Mouse (Mus musculus): ENCODE measurements around the gene Cd276. TPM values are rescaled to one million over a fixed set of nuclear protein-coding genes. Genes with fewer than 3 reads are reported as not detected.
A peak's percentile ranks its signal among the peaks of the same experiment; 100 is the strongest.
"Not testable (repeated sequence)": the region's sequence is repeated elsewhere in the genome, so short reads cannot be mapped to it uniquely, and the experiment has no call there.

Gene Cd276
- polyA plus RNA-seq, 1 experiment from 2014 or later: 10.7 TPM

- Histone ChIP-seq H3K9me3 (ENCODE audit: low read length) (no peaks in the 10 kb centered on the region), H3K27ac (ENCODE audit: low read length) (peak within 1 kb of the TSS; percentile 97), H3K9ac (replicated peaks; ENCODE audit: low read depth) (peak within 1 kb of the TSS; percentile 94), H3K4me2 (replicated peaks; ENCODE audit: low read depth, low read length) (peak within 1 kb of the TSS; percentile 66), H3K27me3 (replicated peaks; ENCODE audit: insufficient read depth, low read length) (no peaks in the 10 kb centered on the region), H3K4me3 (ENCODE audit: low read depth, low read length) (peak within 1 kb of the TSS; percentile 72), H3K4me1 (ENCODE audit: insufficient read depth, low read depth, low read length) (no peaks in the 10 kb centered on the region), H3K36me3 (ENCODE audit: insufficient read depth, low read length) (no peaks in the 10 kb centered on the region)
- TF ChIP-seq CTCF (IDR thresholded peaks at IDR 0.05) (no peak), EP300 (IDR thresholded peaks at IDR 0.05) (peak; percentile 46; the same call in 1 of the 2 replicates)
- WGBS: 3% methylated on average over 30 of the region's 56 CpGs
- DNase-seq (ENCODE audit: low spot score): peak; percentile 99
- ATAC-seq: peak; percentile 99
Measured at GRCm38 (mm10) chr9:58581958-58582540, 26.8 kb upstream of the Cd276 start, which contains the start of gene Nptn. Gene Nptn, plus strand, starts transcription at chr9:58582240.

GRCm38 (mm10) chr9:58581283-58581930 is 26.2 kb upstream of the Cd276 start:
- Histone ChIP-seq H3K4me2 (replicated peaks; ENCODE audit: low read depth, low read length) (peak overlapping the region; percentile 66), H3K4me3 (ENCODE audit: low read depth, low read length) (peak overlapping the region; percentile 32), H3K9ac (replicated peaks; ENCODE audit: low read depth) (peak overlapping the region; percentile 52), H3K27me3 (replicated peaks; ENCODE audit: insufficient read depth, low read length) (no peaks in the 10 kb centered on the region), H3K36me3 (ENCODE audit: insufficient read depth, low read length) (no peaks in the 10 kb centered on the region), H3K27ac (ENCODE audit: low read length) (peak overlapping the region; percentile 92), H3K4me1 (ENCODE audit: insufficient read depth, low read depth, low read length) (no peaks in the 10 kb centered on the region), H3K9me3 (ENCODE audit: low read length) (no peaks in the 10 kb centered on the region)
- peak; percentile 1; the same call in 1 of the 2 replicates for ATAC-seq
- TF ChIP-seq CTCF (IDR thresholded peaks at IDR 0.05): peak; percentile 25
- no peak for TF ChIP-seq EP300 (IDR thresholded peaks at IDR 0.05)
- no peak for DNase-seq (ENCODE audit: low spot score)
- 22% methylated on average over 8 of the region's 8 CpGs for WGBS

- H3K9ac ChIP-seq (replicated peaks; ENCODE audit: low read depth); H3K36me3 ChIP-seq (ENCODE audit: insufficient read depth, low read length); H3K27me3 ChIP-seq (replicated peaks; ENCODE audit: insufficient read depth, low read length); ATAC-seq; H3K4me1 ChIP-seq (ENCODE audit: insufficient read depth, low read depth, low read length); H3K9me3 ChIP-seq (ENCODE audit: low read length); H3K4me2 ChIP-seq (replicated peaks; ENCODE audit: low read depth, low read length); H3K4me3 ChIP-seq (ENCODE audit: low read depth, low read length): not testable (repeated sequence)
- DNase-seq (ENCODE audit: low spot score): peak; percentile 24
- peak; percentile 23; the same call in 1 of the 2 replicates for TF ChIP-seq CTCF (IDR thresholded peaks at IDR 0.05)
- H3K27ac ChIP-seq (ENCODE audit: low read length): 0 out of 2 replicates have a peak overlapping the region, but pooled peaks have one; percentile 92
- WGBS: 88% methylated on average over 8 of the region's 10 CpGs
Measured at GRCm38 (mm10) chr9:58580453-58581195, 25.4 kb upstream of the Cd276 start.

- H3K27me3 ChIP-seq (replicated peaks; ENCODE audit: insufficient read depth, low read length): no peaks in the 10 kb centered on the region
- H3K9me3 ChIP-seq (ENCODE audit: low read length): no peaks in the 10 kb centered on the region
- H3K36me3 ChIP-seq (ENCODE audit: insufficient read depth, low read length): no peaks in the 10 kb centered on the region
- H3K4me2 ChIP-seq (replicated peaks; ENCODE audit: low read depth, low read length): no peak overlapping the region
- H3K9ac ChIP-seq (replicated peaks; ENCODE audit: low read depth): no peak overlapping the region
- no peaks in the 10 kb centered on the region for H3K4me1 ChIP-seq (ENCODE audit: insufficient read depth, low read depth, low read length)
- ATAC-seq (no peak), DNase-seq (ENCODE audit: low spot score) (peak; percentile 94)
- no peak overlapping the region for H3K27ac ChIP-seq (ENCODE audit: low read length)
- WGBS: 4% methylated on average over 3 of the region's 3 CpGs
- 0 out of 2 replicates have a peak, but pooled peaks have one; percentile 26 for TF ChIP-seq EP300 (IDR thresholded peaks at IDR 0.05)
- TF ChIP-seq CTCF (IDR thresholded peaks at IDR 0.05): peak; percentile 99
- H3K4me3 ChIP-seq (ENCODE audit: low read depth, low read length): no peak overlapping the region
Measured at GRCm38 (mm10) chr9:58578669-58579068, 23.4 kb upstream of the Cd276 start.

- TF ChIP-seq EP300 (IDR thresholded peaks at IDR 0.05) (no peak), CTCF (IDR thresholded peaks at IDR 0.05) (no peak)
- ATAC-seq: no peak
- Histone ChIP-seq H3K27me3 (replicated peaks; ENCODE audit: insufficient read depth, low read length) (no peaks in the 10 kb centered on the region), H3K9me3 (ENCODE audit: low read length) (no peaks in the 10 kb centered on the region), H3K36me3 (ENCODE audit: insufficient read depth, low read length) (no peaks in the 10 kb centered on the region), H3K4me1 (ENCODE audit: insufficient read depth, low read depth, low read length) (no peaks in the 10 kb centered on the region), H3K27ac (ENCODE audit: low read length) (no peak overlapping the region), H3K4me2 (replicated peaks; ENCODE audit: low read depth, low read length) (no peak overlapping the region), H3K4me3 (ENCODE audit: low read depth, low read length) (no peak overlapping the region), H3K9ac (replicated peaks; ENCODE audit: low read depth) (no peak overlapping the region)
- WGBS: 93% methylated on average over 1 of the region's 1 CpGs
- DNase-seq (ENCODE audit: low spot score): no peak
Measured at GRCm38 (mm10) chr9:58571001-58571400, 15.8 kb upstream of the Cd276 start.

GRCm38 (mm10) chr9:58567682-58568081 is 12.4 kb upstream of the Cd276 start:
- no peaks in the 10 kb centered on the region for H3K4me1 ChIP-seq (ENCODE audit: insufficient read depth, low read depth, low read length)
- ATAC-seq (no peak), DNase-seq (ENCODE audit: low spot score) (no peak)
- no peaks in the 10 kb centered on the region for H3K27me3 ChIP-seq (replicated peaks; ENCODE audit: insufficient read depth, low read length)
- no peak overlapping the region for H3K4me2 ChIP-seq (replicated peaks; ENCODE audit: low read depth, low read length)
- H3K27ac ChIP-seq (ENCODE audit: low read length): no peak overlapping the region
- no peaks in the 10 kb centered on the region for H3K36me3 ChIP-seq (ENCODE audit: insufficient read depth, low read length)
- no peak overlapping the region for H3K4me3 ChIP-seq (ENCODE audit: low read depth, low read length)
- H3K9me3 ChIP-seq (ENCODE audit: low read length): no peaks in the 10 kb centered on the region
- no peak overlapping the region for H3K9ac ChIP-seq (replicated peaks; ENCODE audit: low read depth)
- TF ChIP-seq CTCF (IDR thresholded peaks at IDR 0.05) (peak; percentile 57), EP300 (IDR thresholded peaks at IDR 0.05) (no peak)

GRCm38 (mm10) chr9:58565945-58566344 is 10.7 kb upstream of the Cd276 start:
- not testable (repeated sequence) for H3K9me3 ChIP-seq (ENCODE audit: low read length); ATAC-seq; H3K4me1 ChIP-seq (ENCODE audit: insufficient read depth, low read depth, low read length); DNase-seq (ENCODE audit: low spot score); H3K9ac ChIP-seq (replicated peaks; ENCODE audit: low read depth); H3K27ac ChIP-seq (ENCODE audit: low read length); H3K27me3 ChIP-seq (replicated peaks; ENCODE audit: insufficient read depth, low read length); H3K4me2 ChIP-seq (replicated peaks; ENCODE audit: low read depth, low read length); H3K4me3 ChIP-seq (ENCODE audit: low read depth, low read length); H3K36me3 ChIP-seq (ENCODE audit: insufficient read depth, low read length)
- 69% methylated on average over 3 of the region's 3 CpGs for WGBS

All from lung, postnatal 0 days (tissue).